Mouse (Mus musculus): ENCODE measurements around the gene AC131692.1.

GRCm38 (mm10) chr19:6071261-6071660 lies 23.0 kb upstream of the AC131692.1 start:
- TF ChIP-seq POLR2A (IDR thresholded peaks at IDR 0.05; ENCODE audit: insufficient read length, low read depth) (no peak), MAX (IDR thresholded peaks at IDR 0.05; ENCODE audit: low read depth) (no peak), USF1 (IDR thresholded peaks at IDR 0.05; ENCODE audit: low read depth) (no peak)

Data from myocyte (in vitro differentiated cells).